Mouse (Mus musculus): ENCODE measurements at regions not wholly inside any gene's neighbourhood (a gene's known extent, or its start where the extent isn't known, plus 50 kb on each side); places are given as distances from the start of the nearest gene placed in this dataset.

- no peak for DNase-seq
These were observed 406.1 kb upstream of the Gm765 start for GRCm38 (mm10) chr6:98748618-98749017.

GRCm38 (mm10) chr6:98746976-98747375, 404.4 kb upstream of the Gm765 start:
- DNase-seq: no peak

GRCm38 (mm10) chr6:98740447-98740846, 397.9 kb upstream of the Gm765 start:
- DNase-seq: no peak

GRCm38 (mm10) chr6:98731010-98731530, 388.5 kb upstream of the Gm765 start:
- DNase-seq: no peak

- no peak for DNase-seq
These were observed 384.1 kb upstream of the Gm765 start for GRCm38 (mm10) chr6:98726605-98727144.

- DNase-seq: no peak
These were observed 362.5 kb upstream of the Gm765 start for GRCm38 (mm10) chr6:98704887-98705622.

- no peak for DNase-seq
These were observed 355.0 kb upstream of the Gm765 start for GRCm38 (mm10) chr6:98697571-98697970.

- DNase-seq: no peak
These were observed 350.9 kb upstream of the Gm765 start for GRCm38 (mm10) chr6:98693411-98693810.

- no peak for DNase-seq
These were observed 347.6 kb upstream of the Gm765 start for GRCm38 (mm10) chr6:98690133-98690532.

- DNase-seq: no peak
These were observed 346.8 kb upstream of the Gm765 start for GRCm38 (mm10) chr6:98689395-98689794.

- no peak for DNase-seq
These were observed 346.1 kb upstream of the Gm765 start for GRCm38 (mm10) chr6:98688624-98689023.

- DNase-seq: no peak
These were observed 323.9 kb upstream of the Gm765 start for GRCm38 (mm10) chr6:98666388-98666989.

GRCm38 (mm10) chr6:98651827-98652226, 309.3 kb upstream of the Gm765 start:
- DNase-seq: no peak

- DNase-seq: no peak
These were observed 308.8 kb upstream of the Gm765 start for GRCm38 (mm10) chr6:98651315-98651714.

- DNase-seq: no peak
These were observed 297.8 kb upstream of the Gm765 start for GRCm38 (mm10) chr6:98640316-98640715.

- DNase-seq: peak; percentile 59
These were observed 293.3 kb upstream of the Gm765 start for GRCm38 (mm10) chr6:98635816-98636215.

- DNase-seq: peak; percentile 83
These were observed 289.9 kb upstream of the Gm765 start for GRCm38 (mm10) chr6:98632278-98633063.

- no peak for DNase-seq
These were observed 288.7 kb upstream of the Gm765 start for GRCm38 (mm10) chr6:98631269-98631668.

- no peak for DNase-seq
These were observed 287.1 kb upstream of the Gm765 start for GRCm38 (mm10) chr6:98629646-98630045.

- DNase-seq: no peak
These were observed 283.9 kb upstream of the Gm765 start for GRCm38 (mm10) chr6:98626435-98626834.

- no peak for DNase-seq
These were observed 278.3 kb upstream of the Gm765 start for GRCm38 (mm10) chr6:98620886-98621285.

- DNase-seq: no peak
These were observed 270.5 kb upstream of the Gm765 start for GRCm38 (mm10) chr6:98613030-98613429.

GRCm38 (mm10) chr6:98609133-98609532, 266.6 kb upstream of the Gm765 start:
- no peak for DNase-seq
